Mouse (Mus musculus): ENCODE measurements at regions not wholly inside any gene's neighbourhood (a gene's known extent, or its start where the extent isn't known, plus 50 kb on each side); places are given as distances from the start of the nearest gene placed in this dataset.

GRCm38 (mm10) chr4:153074590-153074989 lies 408.0 kb downstream of the Ajap1 start:
- ATAC-seq (ENCODE audit: extremely low read depth, insufficient number of reproducible peaks, low FRiP score, poor library complexity, severe bottlenecking) = no peak

GRCm38 (mm10) chr4:153070190-153070745 lies 412.3 kb downstream of the Ajap1 start:
- ATAC-seq (ENCODE audit: extremely low read depth, insufficient number of reproducible peaks, low FRiP score, poor library complexity, severe bottlenecking) = no peak

GRCm38 (mm10) chr4:153068484-153069033 lies 414.1 kb downstream of the Ajap1 start:
- ATAC-seq (ENCODE audit: extremely low read depth, insufficient number of reproducible peaks, low FRiP score, poor library complexity, severe bottlenecking) = no peak

GRCm38 (mm10) chr4:153064021-153064605 lies 418.5 kb downstream of the Ajap1 start:
- ATAC-seq (ENCODE audit: extremely low read depth, insufficient number of reproducible peaks, low FRiP score, poor library complexity, severe bottlenecking) = no peak

GRCm38 (mm10) chr4:153063402-153063801 lies 419.2 kb downstream of the Ajap1 start:
- no peak for ATAC-seq (ENCODE audit: extremely low read depth, insufficient number of reproducible peaks, low FRiP score, poor library complexity, severe bottlenecking)

- no peak for ATAC-seq (ENCODE audit: extremely low read depth, insufficient number of reproducible peaks, low FRiP score, poor library complexity, severe bottlenecking)
Observed at GRCm38 (mm10) chr4:153058152-153058551, 424.5 kb downstream of the Ajap1 start.

- no peak for ATAC-seq (ENCODE audit: extremely low read depth, insufficient number of reproducible peaks, low FRiP score, poor library complexity, severe bottlenecking)
Observed at GRCm38 (mm10) chr4:153023711-153024110, 458.9 kb downstream of the Ajap1 start.

- no peak for ATAC-seq (ENCODE audit: extremely low read depth, insufficient number of reproducible peaks, low FRiP score, poor library complexity, severe bottlenecking)
Observed at GRCm38 (mm10) chr4:153019211-153019610, 463.4 kb downstream of the Ajap1 start.

GRCm38 (mm10) chr4:153018138-153018921 lies 464.3 kb downstream of the Ajap1 start:
- ATAC-seq (ENCODE audit: extremely low read depth, insufficient number of reproducible peaks, low FRiP score, poor library complexity, severe bottlenecking) = no peak

GRCm38 (mm10) chr4:153017816-153018137 lies 464.8 kb downstream of the Ajap1 start:
- ATAC-seq (ENCODE audit: extremely low read depth, insufficient number of reproducible peaks, low FRiP score, poor library complexity, severe bottlenecking) = no peak

- ATAC-seq (ENCODE audit: extremely low read depth, insufficient number of reproducible peaks, low FRiP score, poor library complexity, severe bottlenecking) = no peak
Observed at GRCm38 (mm10) chr4:153003338-153003737, 479.3 kb downstream of the Ajap1 start.

- ATAC-seq (ENCODE audit: extremely low read depth, insufficient number of reproducible peaks, low FRiP score, poor library complexity, severe bottlenecking) = no peak
Observed at GRCm38 (mm10) chr4:153002516-153002915, 480.1 kb downstream of the Ajap1 start.

- ATAC-seq (ENCODE audit: extremely low read depth, insufficient number of reproducible peaks, low FRiP score, poor library complexity, severe bottlenecking) = no peak
Observed at GRCm38 (mm10) chr4:153001761-153002160, 480.9 kb downstream of the Ajap1 start.

- no peak for ATAC-seq (ENCODE audit: extremely low read depth, insufficient number of reproducible peaks, low FRiP score, poor library complexity, severe bottlenecking)
Observed at GRCm38 (mm10) chr4:152999526-152999925, 483.1 kb downstream of the Ajap1 start.

GRCm38 (mm10) chr4:152997251-152997650 lies 485.4 kb downstream of the Ajap1 start:
- ATAC-seq (ENCODE audit: extremely low read depth, insufficient number of reproducible peaks, low FRiP score, poor library complexity, severe bottlenecking) = no peak

- ATAC-seq (ENCODE audit: extremely low read depth, insufficient number of reproducible peaks, low FRiP score, poor library complexity, severe bottlenecking) = no peak
Observed at GRCm38 (mm10) chr4:152996641-152997040, 486.0 kb downstream of the Ajap1 start.

- ATAC-seq (ENCODE audit: extremely low read depth, insufficient number of reproducible peaks, low FRiP score, poor library complexity, severe bottlenecking) = no peak
Observed at GRCm38 (mm10) chr4:152995052-152995595, 487.5 kb downstream of the Ajap1 start.

- no peak for ATAC-seq (ENCODE audit: extremely low read depth, insufficient number of reproducible peaks, low FRiP score, poor library complexity, severe bottlenecking)
Observed at GRCm38 (mm10) chr4:152994206-152994605, 488.4 kb downstream of the Ajap1 start.

GRCm38 (mm10) chr4:152990266-152990665 lies 492.3 kb downstream of the Ajap1 start:
- ATAC-seq (ENCODE audit: extremely low read depth, insufficient number of reproducible peaks, low FRiP score, poor library complexity, severe bottlenecking) = no peak

GRCm38 (mm10) chr4:152987726-152988125 lies 494.9 kb downstream of the Ajap1 start:
- ATAC-seq (ENCODE audit: extremely low read depth, insufficient number of reproducible peaks, low FRiP score, poor library complexity, severe bottlenecking) = no peak
